Mouse (Mus musculus) liver, adult 2 months (tissue): ENCODE results near the gene Zfp57. TPM values are rescaled to one million over a fixed set of nuclear protein-coding genes. Genes with fewer than 3 reads are reported as not detected.
"Not testable (repeated sequence)": the region's sequence is repeated elsewhere in the genome, so short reads cannot be mapped to it uniquely, and the experiment has no call there.

Source experiments
- DNase-seq: peaks from one replicate; pipeline ENCODE4 v3.0.0-alpha.2; 2011; ENCODE audit warnings: low read depth, low spot score; ENCODE audit errors: extremely low read depth
- H3K27ac ChIP-seq: fragments of 200-500 bp; replicated peaks from 2 replicates; pipeline ENCODE4 v1.5.1; 2012; ENCODE audit warnings: low read depth, mild to moderate bottlenecking, control low read depth, inconsistent platforms, low read length; ENCODE audit not compliant: insufficient read depth
- H3K27me3 ChIP-seq: fragments of 200-500 bp; 2 replicates; pipeline ENCODE4 v1.6.1; 2012; ENCODE audit warnings: mild to moderate bottlenecking, moderate library complexity, low read length, inconsistent platforms; ENCODE audit not compliant: control insufficient read depth, insufficient read depth
- H3K36me3 ChIP-seq: fragments of 200-500 bp; 2 replicates; pipeline ENCODE4 v1.6.1; 2012; ENCODE audit warnings: low read length, inconsistent platforms; ENCODE audit not compliant: control insufficient read depth, insufficient read depth
- H3K4me1 ChIP-seq: fragments of 200-500 bp; 2 replicates; pipeline ENCODE4 v1.6.1; 2011; ENCODE audit warnings: low read length; ENCODE audit not compliant: control insufficient read depth, insufficient read depth
- H3K4me3 ChIP-seq: fragments of 200-500 bp; 2 replicates; pipeline ENCODE4 v1.5.1; 2011; ENCODE audit warnings: low read depth, mild to moderate bottlenecking, control low read depth, low read length, moderate library complexity; ENCODE audit not compliant: insufficient read depth
- H3K79me2 ChIP-seq: fragments of 200-500 bp; 2 replicates; pipeline ENCODE4 v1.6.1; 2012; ENCODE audit warnings: inconsistent platforms, mild to moderate bottlenecking, low read length, moderate library complexity; ENCODE audit not compliant: control insufficient read depth, insufficient read depth
- H3K9ac ChIP-seq: fragments of 200-500 bp; 2 replicates; pipeline ENCODE4 v1.6.1; 2012; ENCODE audit warnings: low read depth, mild to moderate bottlenecking, control low read depth, inconsistent platforms, low read length
- CTCF ChIP-seq: fragments of 200-500 bp; IDR thresholded peaks from 2 replicates; pipeline ENCODE4 v1.5.1; 2011; ENCODE audit warnings: low read depth, low read length, control low read depth
- POLR2A ChIP-seq: fragments of 200-500 bp; IDR thresholded peaks from 2 replicates; pipeline ENCODE4 v1.6.1; 2011; ENCODE audit warnings: low read length, control low read depth; ENCODE audit not compliant: insufficient read depth; ENCODE audit errors: extremely low read depth
- WGBS: fragments of 180-500 bp; shearing (Covaris S2); methylation state at CpG from one replicate; pipeline ENCODE4 v1.1.7; 2018; 5-methylcytosine and 5-hydroxymethylcytosine counted together
- polyA plus RNA-seq: library from polyadenylated mRNA; depleted of rRNA; stranded (reverse); fragments of >200 nt; gene quantifications from 2 replicates; pipeline ENCODE4 v1.2.3, GENCODE M21; 2012
- total RNA-seq: library from RNA; depleted of rRNA; stranded (reverse); fragments of >200 nt; gene quantifications from 2 replicates; pipeline ENCODE4 v1.2.3, GENCODE M21; 2014

The Zfp57 gene
- total and polyA plus RNA-seq, 2 experiments, result 0.59 to 0.65 TPM

- TF ChIP-seq CTCF (no peak), POLR2A (no peak)
- Histone ChIP-seq H3K36me3 (no peaks in the 10 kb centered on the region), H3K4me1 (no peaks in the 10 kb centered on the region), H3K9ac (no peak overlapping the region), H3K27me3 (no peaks in the 10 kb centered on the region), H3K79me2 (no peaks in the 10 kb centered on the region), H3K27ac (no peak overlapping the region), H3K4me3 (no peak overlapping the region)
- DNase-seq, result no peak
- WGBS, result 73% methylated on average over 5 of the region's 5 CpGs
Measured at GRCm38 (mm10) chr17:37012141-37012540, 11.2 kb downstream of the Zfp57 start.

DNA sequence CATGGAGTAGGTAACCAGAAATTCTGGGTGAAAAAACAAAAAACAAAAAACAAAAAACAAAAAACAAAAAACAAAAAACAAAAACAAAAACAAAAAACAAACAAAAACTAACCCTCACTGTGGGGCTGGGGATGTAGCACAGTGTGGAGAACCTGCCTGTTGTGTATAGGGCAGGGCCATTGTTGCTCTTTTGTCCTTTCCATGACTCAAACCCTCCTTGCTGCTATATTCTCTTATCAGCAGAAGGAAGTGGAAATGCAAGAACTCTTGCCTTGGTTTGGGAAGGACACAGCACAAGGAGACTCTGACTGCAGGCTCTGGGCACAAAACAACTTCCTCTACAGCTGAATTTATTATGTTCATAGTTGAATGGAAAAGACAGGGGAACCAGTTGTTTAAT is 15.4 kb downstream of the Zfp57 start:
- Histone ChIP-seq H3K9ac (no peak overlapping the region), H3K4me3 (no peak overlapping the region), H3K36me3 (no peaks in the 10 kb centered on the region), H3K79me2 (no peaks in the 10 kb centered on the region), H3K27ac (no peak overlapping the region), H3K27me3 (no peaks in the 10 kb centered on the region), H3K4me1 (no peaks in the 10 kb centered on the region)
- DNase-seq, result no peak
- TF ChIP-seq CTCF (no peak), POLR2A (no peak)

GRCm38 (mm10) chr17:37018328-37018727 is 17.4 kb downstream of the Zfp57 start:
- H3K4me3 ChIP-seq, result no peak overlapping the region
- WGBS, result 91% methylated on average over 3 of the region's 3 CpGs
- no peaks in the 10 kb centered on the region for H3K27me3 ChIP-seq
- H3K4me1 ChIP-seq, result no peaks in the 10 kb centered on the region
- H3K36me3 ChIP-seq, result no peaks in the 10 kb centered on the region
- DNase-seq, result no peak
- no peak overlapping the region for H3K27ac ChIP-seq
- H3K9ac ChIP-seq, result no peak overlapping the region
- TF ChIP-seq POLR2A (no peak), CTCF (no peak)
- H3K79me2 ChIP-seq, result no peaks in the 10 kb centered on the region

DNA sequence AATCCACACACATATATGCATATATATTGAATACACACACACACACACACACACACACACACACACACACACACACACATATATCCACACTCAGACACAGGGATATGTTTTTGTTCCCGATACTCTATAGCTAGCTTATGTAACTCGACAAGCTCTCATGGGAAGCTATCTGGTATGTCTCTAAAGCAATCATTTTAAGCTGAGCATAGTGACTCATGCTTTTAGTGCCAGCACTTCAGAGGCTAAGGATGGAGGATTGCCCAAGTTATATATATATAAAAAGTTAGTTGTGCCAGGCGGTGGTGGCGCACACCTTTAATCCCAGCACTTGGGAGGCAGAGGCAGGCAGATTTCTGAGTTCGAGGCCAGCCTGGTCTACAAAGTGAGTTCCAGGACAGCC is 18.3 kb downstream of the Zfp57 start:
- not testable (repeated sequence) for H3K36me3 ChIP-seq, H3K4me1 ChIP-seq, H3K79me2 ChIP-seq, H3K27me3 ChIP-seq, H3K27ac ChIP-seq, H3K9ac ChIP-seq, DNase-seq, H3K4me3 ChIP-seq
- WGBS, result 96% methylated on average over 5 of the region's 5 CpGs

DNA sequence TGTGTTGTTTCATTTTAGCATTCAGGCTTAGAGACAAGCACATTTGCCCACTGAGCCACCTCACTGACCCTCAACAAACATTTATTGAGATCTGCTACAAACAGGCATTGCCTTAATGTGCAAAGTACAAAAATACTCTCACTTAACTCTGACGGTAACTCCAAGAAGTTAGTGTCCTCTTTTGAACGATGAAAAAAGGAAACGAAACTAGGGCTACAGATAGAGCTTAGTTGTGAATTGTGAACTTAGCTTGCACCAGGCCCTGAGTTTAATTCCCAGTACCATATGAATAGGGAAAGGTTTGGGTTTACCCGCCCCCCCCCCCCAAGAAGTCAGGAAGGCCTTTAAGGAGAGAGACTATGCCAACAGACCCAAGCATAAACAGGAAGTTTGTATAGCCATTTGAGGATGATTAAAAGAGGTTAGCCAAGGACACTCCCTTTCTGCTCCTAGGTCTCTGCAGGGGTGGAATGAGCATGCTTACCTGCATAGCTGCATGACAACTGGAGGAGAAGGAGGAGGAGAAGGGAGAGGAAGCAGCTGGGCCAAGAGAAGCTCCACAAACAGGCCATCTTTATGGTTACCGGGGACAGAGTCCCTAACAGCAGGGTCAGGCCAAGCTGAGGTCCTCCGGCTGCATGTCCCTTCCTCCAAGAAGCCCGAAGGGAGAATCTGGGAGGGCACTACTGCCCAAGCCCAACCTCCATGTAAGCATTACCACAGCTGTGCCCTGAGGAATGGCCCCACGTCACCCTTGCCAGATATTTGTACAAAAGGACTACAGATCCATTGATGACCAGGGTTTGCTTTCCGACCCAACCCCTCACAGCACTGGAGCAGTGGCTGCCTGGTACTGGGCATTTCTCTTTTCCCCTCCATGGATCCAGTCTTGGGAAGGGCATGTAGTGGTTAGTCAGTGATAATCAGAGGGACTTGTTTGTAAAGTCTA is 21.9 kb downstream of the Zfp57 start, which contains the start of gene Mog:
Mog (minus strand) TSS at position 771 of the 949 bp plus-strand sequence.
- H3K9ac ChIP-seq, result no peak within 1 kb of the TSS
- H3K79me2 ChIP-seq, result no peaks in the 10 kb centered on the region
- no peak within 1 kb of the TSS for H3K27ac ChIP-seq
- H3K36me3 ChIP-seq, result no peaks in the 10 kb centered on the region
- H3K4me3 ChIP-seq, result no peak within 1 kb of the TSS
- TF ChIP-seq POLR2A (no peak), CTCF (no peak)
- H3K27me3 ChIP-seq, result no peaks in the 10 kb centered on the region
- no peak for DNase-seq
- WGBS, result 85% methylated on average over 9 of the region's 9 CpGs
- no peaks in the 10 kb centered on the region for H3K4me1 ChIP-seq

GRCm38 (mm10) chr17:37026425-37026824 is 25.5 kb downstream of the Zfp57 start:
- Histone ChIP-seq H3K4me1 (no peaks in the 10 kb centered on the region; the same call in 1 of the 2 replicates), H3K36me3 (no peaks in the 10 kb centered on the region), H3K27ac (no peak overlapping the region), H3K9ac (no peak overlapping the region), H3K79me2 (no peaks in the 10 kb centered on the region), H3K27me3 (no peaks in the 10 kb centered on the region), H3K4me3 (no peak overlapping the region)
- WGBS, result 90% methylated on average over 2 of the region's 2 CpGs
- TF ChIP-seq CTCF, result no peak
- TF ChIP-seq POLR2A, result no peak
- no peak for DNase-seq
